In genomic region chr11:104287113-104287512, GRCm38 (mm10) we compare ENCODE assay signal across 23 mouse cellular contexts. TPM values are rescaled to one million over a fixed set of nuclear protein-coding genes. Genes with fewer than 3 reads are reported as not detected.
DNase-seq lines count a peak whose midpoint lies in the region; TF ChIP-seq lines count a peak whose summit lies in the region.
"Had no signal": no experiment of that assay in that cellular context is flagged by ENCODE, and none has a peak within 500 bp of the region (broad histone marks: within the 10 kb centered on the region; RNA-seq: fewer than 3 reads in every experiment).

No protein-coding gene starts in this region.

- peaks cover 73% of the 10 kb centered on the region for H3K4me1 ChIP-seq in E14TG2a.4 (replicated peaks; ENCODE audit: low read depth, low read length)
- H3K4me1 ChIP-seq in ES-Bruce4 (ENCODE audit: control insufficient read depth, insufficient read depth, low read length), result peaks cover 5% of the 10 kb centered on the region

- H3K9ac ChIP-seq in ES-Bruce4 (ENCODE audit: low read depth, poor library complexity, severe bottlenecking), result no peak overlapping the region
- H3K9ac ChIP-seq: forebrain, embryonic 13.5 days; heart, embryonic 13.5 days; hindbrain, embryonic 12.5 days; hindbrain, embryonic 15.5 days had no signal

- DNase-seq in layer of hippocampus, adult 2 months (ENCODE audit: low spot score in 2 of 2), result no peak
- no peak for DNase-seq in layer of hippocampus, postnatal 36 days
- peak; percentile 86 for DNase-seq in R1 (ENCODE audit: low read depth, low spot score)
- no peak for DNase-seq in embryo, embryonic 11 days
- DNase-seq in right cerebral cortex, adult 2 months (ENCODE audit: low spot score in 2 of 2), result no peak
- DNase-seq: adrenal gland, adult 2 months; adrenal gland, postnatal 14 days; cerebellum, adult 11 months; cerebellum, adult 9-11 months; cerebellum, postnatal 36 days; gastrocnemius, postnatal 10 days; gastrocnemius, postnatal 36 days; heart, adult 2 months had no signal

- TF ChIP-seq EP300 in ES-Bruce4 (IDR thresholded peaks at IDR 0.05; ENCODE audit: insufficient read depth, low read depth, low read length), result no peak

- H3K27me3 ChIP-seq in E14TG2a.4 (ENCODE audit: insufficient read depth, low read length) (no peaks in the 10 kb centered on the region), ES-Bruce4 (ENCODE audit: control insufficient read depth, insufficient read depth, low read length, poor library complexity, severe bottlenecking) (no peaks in the 10 kb centered on the region)
- H3K27me3 ChIP-seq: forebrain, embryonic 13.5 days; hindbrain, embryonic 12.5 days; hindbrain, embryonic 15.5 days had no signal

- H3K9me3 ChIP-seq in E14TG2a.4 (ENCODE audit: low read length) (peaks cover 10% of the 10 kb centered on the region), ES-Bruce4 (replicated peaks; ENCODE audit: control insufficient read depth, insufficient read depth, low read length, poor library complexity, severe bottlenecking) (0 out of 2 replicates have a peak, but pooled peaks cover 2% of the 10 kb centered on the region)
- H3K9me3 ChIP-seq: forebrain, embryonic 13.5 days; heart, embryonic 10.5 days; heart, embryonic 13.5 days; hindbrain, embryonic 15.5 days had no signal

- peak overlapping the region; percentile 91; the same call in 1 of the 2 replicates for H3K27ac ChIP-seq in layer of hippocampus, adult 2 months
- H3K27ac ChIP-seq in ES-Bruce4 (ENCODE audit: insufficient read depth, low read length), result peak overlapping the region; percentile 37; the same call in 1 of the 2 replicates
- H3K27ac ChIP-seq: forebrain, embryonic 10.5 days; forebrain, embryonic 13.5 days; heart, adult 2 months; heart, embryonic 10.5 days; heart, embryonic 13.5 days; hindbrain, embryonic 12.5 days; hindbrain, embryonic 15.5 days had no signal

- H3K4me3 ChIP-seq in layer of hippocampus, adult 2 months, result no peak overlapping the region
- H3K4me3 ChIP-seq in E14TG2a.4 (replicated peaks; ENCODE audit: low read length) (peak overlapping the region; percentile 63), ES-Bruce4 (ENCODE audit: low read depth, low read length) (peak overlapping the region; percentile 22; the same call in 1 of the 2 replicates)
- H3K4me3 ChIP-seq: forebrain, embryonic 10.5 days; forebrain, embryonic 13.5 days; heart, adult 2 months; heart, embryonic 10.5 days; heart, embryonic 13.5 days; hindbrain, embryonic 12.5 days; hindbrain, embryonic 15.5 days had no signal

- no peak for TF ChIP-seq CTCF in layer of hippocampus, adult 2 months (conservative IDR thresholded peaks at IDR 0.05)
- TF ChIP-seq CTCF in E14TG2a.4 (conservative IDR thresholded peaks at IDR 0.05; ENCODE audit: low read length), result no peak
- no peak for TF ChIP-seq CTCF in ES-Bruce4 (IDR thresholded peaks at IDR 0.05; ENCODE audit: low read depth, low read length)

- TF ChIP-seq POLR2A in ES-Bruce4 (IDR thresholded peaks at IDR 0.05; ENCODE audit: insufficient read depth, low read length), result no peak

- no peaks in the 10 kb centered on the region for H3K36me3 ChIP-seq in E14TG2a.4 (ENCODE audit: insufficient read depth, low read length)
- no peaks in the 10 kb centered on the region for H3K36me3 ChIP-seq in ES-Bruce4 (ENCODE audit: control insufficient read depth, insufficient read depth, low read length, poor library complexity, severe bottlenecking)
- H3K36me3 ChIP-seq: forebrain, embryonic 10.5 days; heart, embryonic 10.5 days; heart, embryonic 13.5 days had no signal

RNA-seq across cellular contexts. Expression of gene Mapt, which starts 55.9 kb away (rescaled TPM):
- total RNA-seq in layer of hippocampus, adult 2 months (2021), result 100 to 1,000 TPM; 312 to 318 TPM
- total RNA-seq in layer of hippocampus, postnatal 36 days (2021), result 100 to 1,000 TPM; 310 to 316 TPM
- 13.6 and 15.0 TPM in 2 replicates for polyA plus RNA-seq in ES-Bruce4 (2011; ENCODE audit: insufficient read depth, insufficient read length, low read depth, missing spikeins)
- total RNA-seq: granulocyte monocyte progenitor cell, adult 5-6 weeks; hematopoietic stem cell, adult 5-6 weeks had no signal
